Mouse (Mus musculus) bone marrow macrophage, adult 2 months (primary cell): Measurements from ENCODE around the gene Lrrc8e.

Experiments used
- CTCF ChIP-seq: IDR thresholded peaks from 2 replicates; pipeline ENCODE4 v1.5.1; 2012; ENCODE audit warnings: low read depth, mild to moderate bottlenecking, low read length, moderate library complexity
- POLR2A ChIP-seq: IDR thresholded peaks from 2 replicates; pipeline ENCODE4 v1.6.1; 2012; ENCODE audit warnings: mild to moderate bottlenecking, low read depth, low read length, borderline replicate concordance

GRCm38 (mm10) chr8:4258678-4259077, 32.1 kb downstream of the Lrrc8e start:
- no peak for TF ChIP-seq POLR2A
- TF ChIP-seq CTCF: no peak
